Mouse (Mus musculus) cerebellum, adult 11 months (tissue): ENCODE data around the gene Rbp2.

ENCODE experiments used
- DNase-seq: peaks from one replicate; pipeline ENCODE4 v3.0.0; 2022

The Rbp2 gene

DNA sequence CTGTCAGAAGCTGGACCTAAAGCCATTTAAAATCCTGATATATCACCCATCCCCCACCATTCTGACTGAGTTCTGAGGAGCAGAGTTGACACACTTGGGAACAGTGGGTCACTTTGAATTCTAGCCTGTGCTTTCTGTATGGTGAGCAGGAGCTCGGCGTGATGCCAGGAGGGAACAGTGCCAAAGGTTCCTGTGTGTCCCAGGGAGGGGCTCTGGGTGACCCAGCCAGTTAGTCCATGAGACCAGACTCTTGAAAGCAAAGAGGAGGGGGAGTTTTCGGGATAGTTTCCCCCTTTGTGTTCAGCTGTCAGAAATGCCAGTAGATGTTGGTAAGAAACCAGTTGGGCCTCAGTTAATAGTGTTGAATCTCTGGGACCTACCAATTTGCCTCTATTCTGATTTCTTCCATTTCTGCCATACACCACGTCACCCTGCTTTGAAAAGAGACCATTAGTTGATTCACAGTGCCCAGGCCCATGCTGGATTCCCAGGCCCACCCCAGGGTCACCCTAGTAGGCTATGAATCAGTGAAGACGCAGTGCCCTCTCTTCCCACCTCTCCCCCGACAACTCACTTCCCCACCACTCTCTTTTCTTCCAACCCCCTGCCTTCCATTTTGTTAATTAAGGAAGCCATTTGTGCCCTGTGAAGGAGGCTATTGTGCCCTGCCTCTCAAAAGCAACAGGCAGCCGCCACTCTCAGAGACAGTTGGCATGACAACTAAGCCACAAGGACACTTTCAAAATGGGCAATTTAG, 39.0 kb downstream of the Rbp2 start:
- no peak for DNase-seq

DNA sequence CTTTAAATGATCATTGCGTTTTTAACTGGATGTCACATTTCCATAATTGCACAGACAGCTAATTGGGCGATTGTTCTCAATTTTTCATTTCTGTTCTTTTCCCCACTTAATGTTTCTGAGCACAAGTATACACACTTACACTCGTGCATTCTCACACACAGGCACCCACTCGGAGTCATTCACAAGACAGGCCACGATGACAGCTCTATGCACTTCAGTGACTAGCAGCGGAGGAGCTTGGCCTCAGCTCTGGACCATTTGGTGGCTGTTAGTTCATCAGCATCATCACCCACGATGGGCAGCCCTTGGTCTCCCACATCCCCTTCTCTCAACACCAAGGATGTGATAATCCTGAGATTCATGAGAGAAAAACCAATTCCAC, 39.6 kb downstream of the Rbp2 start:
- no peak for DNase-seq

DNA sequence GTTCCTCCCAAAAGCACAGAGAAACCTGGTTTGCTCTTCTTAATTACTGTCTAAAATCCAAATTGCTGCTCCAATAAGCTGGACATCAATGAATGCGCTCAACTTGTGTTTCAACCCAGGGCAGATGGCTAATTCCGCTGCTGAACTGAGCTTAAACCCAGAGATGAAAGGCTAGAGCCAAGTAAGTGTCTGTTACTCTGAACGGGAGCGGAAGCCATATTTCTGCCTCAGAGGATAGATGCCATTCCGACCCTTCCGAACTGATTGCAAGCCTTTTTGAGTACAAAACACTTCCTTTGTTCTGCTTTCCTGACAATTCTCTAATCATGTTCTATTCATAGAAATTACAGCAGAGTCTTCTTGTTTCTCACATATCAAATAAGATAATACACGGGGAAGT, 41.3 kb downstream of the Rbp2 start:
- DNase-seq, result no peak

DNA sequence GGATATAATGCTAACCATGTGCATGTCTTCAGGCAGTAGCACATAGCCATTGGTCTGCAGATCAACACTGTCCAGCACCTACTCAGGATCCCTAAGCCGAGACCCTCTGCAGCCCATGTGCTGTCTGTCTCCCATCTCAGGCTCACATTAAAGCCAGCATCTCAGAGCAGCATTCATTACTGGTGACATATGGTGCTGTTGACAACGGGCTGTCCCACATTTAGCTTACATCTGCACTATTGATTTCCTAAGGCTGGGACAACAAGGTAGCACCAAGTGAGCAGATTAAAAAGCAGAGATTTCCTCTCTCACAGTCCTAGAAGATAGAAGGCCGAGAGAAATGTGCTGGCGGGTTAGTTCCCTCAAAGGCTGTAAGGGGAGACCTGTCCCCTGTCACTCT, 43.9 kb downstream of the Rbp2 start:
- DNase-seq, result no peak

DNA sequence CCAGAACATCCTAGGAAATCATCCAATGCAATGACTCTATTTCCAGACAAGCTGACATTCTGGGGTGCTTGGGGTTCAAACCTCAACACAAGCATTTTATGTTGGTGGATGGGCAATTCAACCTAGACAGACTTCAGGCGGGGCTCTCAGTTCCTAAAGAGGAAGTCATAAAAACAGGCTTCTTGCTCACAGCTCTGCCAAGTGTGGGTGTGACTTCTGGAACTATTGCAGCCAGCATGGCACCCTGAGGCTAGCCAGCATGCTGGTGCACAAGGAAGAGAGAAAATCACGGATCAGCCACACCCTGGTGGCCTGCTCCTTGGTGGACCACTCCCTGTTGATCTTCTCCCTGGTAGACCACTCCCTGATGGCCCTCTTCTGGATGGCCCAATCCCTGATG, 45.1 kb downstream of the Rbp2 start:
- no peak for DNase-seq

DNA sequence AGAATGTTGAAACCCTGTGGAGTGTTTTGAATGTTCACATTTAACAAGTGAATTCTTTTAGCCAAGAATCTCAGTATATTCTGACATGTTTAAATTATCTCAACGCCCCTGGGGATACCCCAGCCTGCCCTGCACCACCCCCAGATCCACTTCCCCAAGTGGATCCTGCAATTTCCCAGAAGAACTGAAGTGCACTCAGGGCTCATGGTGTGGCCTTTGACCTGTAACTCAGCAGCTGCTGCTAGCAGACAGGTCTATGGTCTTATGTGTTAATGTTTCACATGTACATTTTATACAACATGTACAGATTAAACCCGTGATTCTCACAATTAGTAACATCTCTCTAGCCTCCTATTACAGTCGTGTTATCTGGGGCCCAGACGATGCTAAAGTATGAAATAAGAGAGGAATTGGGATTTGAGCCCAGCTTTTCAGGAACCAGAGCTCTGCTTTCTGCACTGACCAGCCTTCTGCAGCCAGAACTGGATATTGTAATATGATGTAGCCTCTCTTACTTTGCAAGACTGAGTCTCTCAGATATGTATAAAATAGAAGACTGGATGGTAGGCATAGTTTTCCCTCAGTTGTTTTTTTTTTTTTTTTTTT, 48.9 kb downstream of the Rbp2 start:
- no peak for DNase-seq

DNA sequence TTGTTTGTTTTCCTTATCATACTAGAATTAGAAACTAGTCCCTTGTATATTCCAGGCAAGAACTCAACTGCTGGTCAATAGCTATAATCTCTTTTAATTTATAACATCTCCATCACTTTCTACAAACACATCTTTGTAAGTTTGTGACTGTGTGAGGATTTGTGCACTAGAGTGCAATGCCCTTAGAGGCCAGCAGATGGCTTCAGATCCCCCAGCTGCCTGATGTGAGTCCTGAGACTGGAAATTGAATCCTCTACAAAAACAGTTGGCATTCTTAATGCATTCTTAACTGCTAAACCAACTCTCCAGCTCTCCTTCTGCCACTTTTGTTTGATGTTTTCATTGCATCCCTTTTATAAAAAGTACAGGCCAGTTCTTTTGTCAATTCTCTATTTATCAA, 49.8 kb downstream of the Rbp2 start:
- DNase-seq, result no peak

DNA sequence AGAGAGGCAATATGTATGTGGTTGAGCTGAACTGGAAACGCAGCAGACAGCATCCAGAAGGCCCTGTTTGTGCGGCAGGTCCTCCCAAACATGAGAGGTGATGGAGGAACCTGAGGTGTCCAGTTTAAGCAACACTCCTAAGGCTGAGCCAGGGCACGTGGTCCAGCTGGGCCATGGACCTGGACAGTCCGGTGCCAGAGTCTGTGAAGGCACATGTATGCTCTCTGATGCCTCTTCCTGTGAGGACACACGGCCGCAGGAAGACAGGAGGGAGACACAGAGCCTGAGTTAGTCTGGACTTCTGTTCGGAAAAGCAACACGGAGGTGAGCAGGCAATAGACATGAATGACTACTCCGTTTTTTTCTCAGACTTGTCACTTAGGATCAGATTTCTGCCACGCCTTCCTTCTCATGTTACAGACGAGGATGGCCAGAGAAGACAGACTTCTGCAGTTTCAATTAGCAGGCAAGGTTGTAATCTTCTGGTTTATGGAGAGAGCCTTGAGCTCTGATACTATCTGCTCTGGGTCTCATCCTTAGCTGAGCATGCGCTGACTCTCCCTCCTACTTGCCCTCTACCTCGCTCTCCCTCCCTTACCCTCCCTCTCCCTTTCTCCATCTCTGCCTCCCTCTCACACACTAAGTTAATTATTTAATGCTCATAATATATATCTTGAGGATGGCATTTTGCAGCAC, 52.2 kb downstream of the Rbp2 start:
- no peak for DNase-seq

DNA sequence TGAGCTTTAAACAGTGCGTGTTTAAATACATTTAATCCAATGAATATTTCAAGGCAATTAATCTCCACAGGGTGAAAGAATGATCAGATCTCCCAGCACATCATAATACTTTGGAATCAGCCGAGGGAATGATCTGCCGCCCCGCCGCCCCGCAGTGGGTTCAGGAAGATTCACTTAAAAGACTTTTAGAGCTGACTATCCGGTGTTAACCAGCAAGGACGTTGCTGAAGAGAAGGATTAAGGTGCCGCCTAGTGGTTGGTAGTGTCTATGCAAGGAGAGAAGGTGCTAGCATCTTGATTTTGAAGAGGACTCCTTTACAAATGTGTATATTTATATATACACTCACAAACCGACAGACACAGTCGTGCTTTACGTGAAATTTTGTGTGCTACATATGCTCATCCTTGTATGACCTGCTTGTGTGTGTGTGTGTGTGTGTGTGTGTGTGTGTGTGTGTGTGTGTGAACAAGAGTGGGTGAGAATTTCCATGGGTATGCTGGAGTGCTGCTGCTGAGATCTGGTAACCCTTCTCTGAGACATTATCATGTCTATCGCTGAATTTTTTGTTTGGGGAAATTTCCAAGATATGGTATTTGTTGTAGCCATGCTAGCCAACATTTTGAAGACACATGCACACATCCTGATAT, 52.9 kb downstream of the Rbp2 start:
- peak; percentile 29 for DNase-seq

DNA sequence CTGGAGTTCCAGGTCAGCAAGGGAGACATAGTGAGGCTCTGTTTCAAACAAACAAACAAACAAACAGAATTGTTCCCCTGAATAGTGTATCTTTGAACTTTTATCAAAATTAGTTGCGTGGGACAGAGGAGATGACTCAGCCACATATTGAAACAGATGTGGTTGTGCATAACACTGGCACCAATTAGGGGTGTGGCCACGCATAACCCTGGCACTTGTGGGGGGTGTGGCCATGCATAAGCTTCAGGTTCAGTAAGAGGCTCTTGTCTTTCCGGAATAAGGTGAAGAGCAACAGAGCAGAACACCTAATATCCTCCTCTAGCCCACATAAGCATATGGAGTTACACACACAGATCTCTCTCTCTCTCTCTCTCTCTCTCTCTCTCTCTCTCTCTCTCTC, 58.1 kb downstream of the Rbp2 start:
- DNase-seq, result no peak
